Mouse (Mus musculus): ENCODE measurements around the gene Gm47985.
"Not testable (repeated sequence)": the region's sequence is repeated elsewhere in the genome, so short reads cannot be mapped to it uniquely, and the experiment has no call there.

The Gm47985 gene

GRCm38 (mm10) chr1:151178505-151179083 lies 3.7 kb upstream of the Gm47985 start:
- DNase-seq, result no peak

GRCm38 (mm10) chr1:151180167-151180566 lies 2.2 kb upstream of the Gm47985 start:
- DNase-seq, result no peak

GRCm38 (mm10) chr1:151186186-151186585 lies 3.8 kb downstream of the Gm47985 start:
- not testable (repeated sequence) for DNase-seq

GRCm38 (mm10) chr1:151186879-151187424 lies 4.6 kb downstream of the Gm47985 start:
- DNase-seq, result not testable (repeated sequence)

GRCm38 (mm10) chr1:151188469-151188868 lies 6.1 kb downstream of the Gm47985 start:
- DNase-seq, result no peak

DNA sequence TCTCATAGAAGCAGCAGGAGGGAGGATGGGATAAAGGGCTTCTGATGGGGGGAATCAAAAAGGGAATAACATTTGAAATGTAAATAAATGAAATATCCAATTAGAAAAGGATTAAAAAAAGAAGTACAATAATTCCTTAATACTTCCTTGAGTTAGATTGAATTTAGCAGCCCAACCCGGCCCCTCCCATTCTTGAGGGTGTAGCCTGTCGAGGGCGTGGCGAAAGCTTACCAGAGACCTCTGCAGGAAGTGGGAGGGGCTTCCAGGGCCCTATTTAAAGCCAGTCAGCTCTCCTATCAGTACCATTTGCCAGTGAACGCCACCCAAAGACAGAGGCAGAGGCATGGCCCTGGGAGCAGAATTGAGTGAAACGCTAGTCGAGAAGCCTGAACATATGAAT lies 9.7 kb downstream of the Gm47985 start, which contains the start of gene Gm8947:
TSS of gene Gm8947 (plus strand) at position 302 of the 400 bp plus-strand sequence.
- DNase-seq, result not testable (repeated sequence)

- DNase-seq, result not testable (repeated sequence)
Observed at GRCm38 (mm10) chr1:151192739-151193138, 10.4 kb downstream of the Gm47985 start.

DNA sequence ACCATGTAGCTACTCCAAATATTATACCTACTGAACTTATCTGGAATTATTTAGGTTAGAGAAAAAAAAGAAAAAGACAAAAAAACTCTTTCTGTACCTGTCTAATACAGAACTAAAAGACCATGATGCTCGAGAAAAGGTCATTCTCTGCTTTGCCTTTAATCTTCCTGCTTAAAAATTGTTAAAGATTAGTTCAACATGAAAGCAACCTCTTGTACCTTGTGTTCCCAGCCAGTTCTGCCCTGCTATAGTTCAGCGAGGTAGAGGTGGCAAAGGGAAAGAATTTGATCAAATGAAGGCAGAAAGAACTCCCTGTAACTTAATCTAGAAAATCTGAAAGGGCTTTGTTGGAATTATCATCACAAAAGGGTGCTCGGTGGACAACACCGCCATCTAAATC lies 13.6 kb downstream of the Gm47985 start:
- not testable (repeated sequence) for DNase-seq

- DNase-seq, result not testable (repeated sequence)
Observed at GRCm38 (mm10) chr1:151196690-151197089, 14.4 kb downstream of the Gm47985 start.

DNA sequence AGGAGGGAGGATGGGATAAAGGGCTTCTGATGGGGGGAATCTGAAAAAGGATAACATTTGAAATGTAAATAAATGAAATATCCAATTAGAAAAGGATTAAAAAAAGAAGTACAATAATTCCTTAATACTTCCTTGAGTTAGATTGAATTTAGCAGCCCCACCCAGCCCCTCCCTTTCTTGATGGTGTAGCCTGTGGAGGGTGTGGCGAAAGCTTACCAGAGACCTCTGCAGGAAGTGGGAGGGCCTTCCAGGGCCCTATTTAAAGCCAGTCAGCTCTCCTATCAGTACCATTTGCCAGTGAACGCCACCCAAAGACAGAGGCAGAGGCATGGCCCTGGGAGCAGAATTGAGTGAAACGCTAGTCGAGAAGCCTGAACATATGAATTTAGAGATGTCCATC lies 15.8 kb downstream of the Gm47985 start, which contains the start of gene Gm47995:
TSS of gene Gm47995 (plus strand) at position 329 of the 400 bp plus-strand sequence.
- DNase-seq, result not testable (repeated sequence)

- not testable (repeated sequence) for DNase-seq
Observed at GRCm38 (mm10) chr1:151200620-151201019, 18.3 kb downstream of the Gm47985 start.

DNA sequence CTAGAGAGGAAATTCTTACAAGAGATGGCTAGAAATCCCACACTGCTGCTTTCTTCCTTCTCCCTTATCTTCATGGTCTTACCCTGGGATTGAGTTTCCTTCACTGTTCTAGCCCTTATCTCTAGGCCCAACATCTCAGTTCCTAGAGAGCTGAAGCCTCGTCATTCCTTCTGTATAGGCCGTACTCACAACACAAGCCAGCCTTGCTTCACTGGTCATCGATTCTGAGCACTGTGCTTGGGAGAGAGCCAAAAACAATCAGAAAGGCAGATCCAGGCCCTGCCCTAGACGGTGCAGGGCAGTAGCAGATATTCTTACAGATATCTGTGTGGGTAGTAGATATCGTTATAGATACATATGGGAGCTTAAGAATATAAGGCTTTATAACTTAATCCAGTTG lies 20.4 kb downstream of the Gm47985 start:
- not testable (repeated sequence) for DNase-seq

- DNase-seq, result not testable (repeated sequence)
Observed at GRCm38 (mm10) chr1:151203818-151204217, 21.5 kb downstream of the Gm47985 start, which contains the start of gene 3110040M04Rik. Gene 3110040M04Rik, plus strand, starts transcription at chr1:151204121.

DNA sequence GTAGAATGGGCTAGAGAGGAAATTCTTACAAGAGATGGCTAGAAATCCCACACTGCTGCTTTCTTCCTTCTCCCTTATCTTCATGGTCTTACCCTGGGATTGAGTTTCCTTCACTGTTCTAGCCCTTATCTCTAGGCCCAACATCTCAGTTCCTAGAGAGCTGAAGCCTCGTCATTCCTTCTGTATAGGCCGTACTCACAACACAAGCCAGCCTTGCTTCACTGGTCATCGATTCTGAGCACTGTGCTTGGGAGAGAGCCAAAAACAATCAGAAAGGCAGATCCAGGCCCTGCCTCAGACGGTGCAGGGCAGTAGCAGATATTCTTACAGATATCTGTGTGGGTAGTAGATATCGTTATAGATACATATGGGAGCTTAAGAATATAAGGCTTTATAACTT lies 26.2 kb downstream of the Gm47985 start:
- DNase-seq, result not testable (repeated sequence)

GRCm38 (mm10) chr1:151208944-151209343 lies 26.6 kb downstream of the Gm47985 start:
- DNase-seq, result not testable (repeated sequence)

DNA sequence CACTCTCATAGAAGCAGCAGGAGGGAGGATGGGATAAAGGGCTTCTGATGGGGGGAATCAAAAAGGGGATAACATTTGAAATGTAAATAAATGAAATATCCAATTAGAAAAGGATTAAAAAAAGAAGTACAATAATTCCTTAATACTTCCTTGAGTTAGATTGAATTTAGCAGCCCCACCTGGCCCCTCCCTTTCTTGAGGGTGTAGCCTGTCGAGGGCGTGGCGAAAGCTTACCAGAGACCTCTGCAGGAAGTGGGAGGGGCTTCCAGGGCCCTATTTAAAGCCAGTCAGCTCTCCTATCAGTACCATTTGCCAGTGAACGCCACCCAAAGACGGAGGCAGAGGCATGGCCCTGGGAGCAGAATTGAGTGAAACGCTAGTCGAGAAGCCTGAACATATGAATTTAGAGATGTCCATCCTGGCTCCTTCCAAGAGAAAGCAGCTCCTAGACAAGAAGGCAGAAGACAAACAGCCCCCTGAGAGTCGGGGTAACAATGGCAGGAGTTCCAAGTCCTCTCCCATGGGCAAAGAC lies 27.6 kb downstream of the Gm47985 start, which contains the start of gene Gm47996:
TSS of gene Gm47996 (plus strand) at position 308 of the 532 bp plus-strand sequence.
- DNase-seq, result not testable (repeated sequence)

DNA sequence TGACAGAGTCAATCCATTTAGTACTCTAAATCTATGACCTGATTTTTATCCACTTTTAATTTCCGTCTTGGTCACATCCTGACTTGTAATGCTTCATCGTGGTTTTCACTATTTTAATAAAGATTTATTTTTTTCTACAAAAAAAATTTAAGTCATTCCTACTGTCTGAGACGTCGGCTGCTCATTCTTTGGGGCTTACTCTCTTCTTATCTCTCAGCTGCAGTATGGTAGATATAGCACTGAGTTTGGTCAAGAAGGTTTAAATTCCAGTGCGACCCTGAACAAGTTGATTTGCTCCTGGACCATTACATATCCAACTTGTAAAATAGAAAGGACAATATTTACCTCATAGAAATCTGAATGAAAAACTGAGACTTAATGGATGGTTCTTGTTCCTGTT lies 29.3 kb downstream of the Gm47985 start:
- DNase-seq, result not testable (repeated sequence)

GRCm38 (mm10) chr1:151214862-151215261 lies 32.5 kb downstream of the Gm47985 start:
- no peak for DNase-seq

GRCm38 (mm10) chr1:151215985-151216384 lies 33.6 kb downstream of the Gm47985 start:
- DNase-seq, result peak; percentile 16

DNA sequence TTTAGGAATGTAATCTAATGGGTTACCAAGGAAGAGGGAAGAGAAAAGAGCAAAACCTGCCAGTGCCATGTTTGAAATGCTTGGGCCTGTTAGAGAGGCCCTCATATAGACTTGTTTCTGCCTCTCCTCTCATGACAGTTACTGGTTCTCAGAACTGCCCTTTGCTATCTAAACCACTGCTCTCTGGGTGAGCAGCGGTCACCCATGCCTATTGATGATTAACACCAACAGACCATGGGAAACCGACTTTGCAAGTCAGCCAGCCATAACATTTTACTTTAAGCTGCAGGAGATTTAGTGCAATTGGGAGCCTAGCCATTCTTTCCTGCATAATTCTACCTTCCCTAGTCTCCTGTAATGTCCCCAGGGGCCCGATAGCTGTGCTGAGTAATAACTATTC lies 34.1 kb downstream of the Gm47985 start:
- DNase-seq, result peak; percentile 80

- no peak for DNase-seq
Observed at GRCm38 (mm10) chr1:151219045-151219444, 36.7 kb downstream of the Gm47985 start.

GRCm38 (mm10) chr1:151220098-151220497 lies 37.8 kb downstream of the Gm47985 start:
- no peak for DNase-seq

DNA sequence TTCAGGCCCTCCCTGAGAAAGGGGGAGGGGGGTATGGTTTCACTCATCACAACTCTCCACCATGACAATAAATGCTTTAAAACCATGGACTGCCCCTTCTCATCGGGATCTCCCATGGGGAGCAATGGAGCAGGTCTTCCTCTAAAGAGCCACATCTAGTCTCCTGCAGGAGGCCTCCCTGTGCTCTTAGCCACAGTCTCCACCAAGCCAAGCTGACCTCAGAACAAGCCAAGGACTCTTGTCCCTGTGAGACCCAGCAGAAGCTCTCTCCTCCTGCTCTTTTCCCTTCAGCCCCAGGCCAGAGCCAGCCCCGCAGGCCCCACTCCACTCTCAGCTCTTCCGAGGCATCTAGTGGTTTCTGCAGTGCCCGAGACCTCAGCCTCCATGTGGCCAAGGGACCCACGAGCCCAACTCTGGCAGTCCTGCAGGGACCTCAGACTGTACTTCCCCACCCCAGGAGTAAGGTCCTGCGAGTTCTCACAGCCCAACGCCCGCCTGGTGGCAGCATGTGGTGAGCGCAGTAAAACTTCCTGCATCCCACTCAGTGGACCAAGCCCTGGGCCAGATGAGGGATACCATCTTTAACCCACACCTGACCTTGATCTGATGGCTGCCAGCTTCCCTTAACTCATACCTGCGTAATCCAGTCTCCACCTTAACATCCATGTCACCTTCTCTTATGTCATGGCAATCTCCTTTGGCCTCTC lies 40.4 kb downstream of the Gm47985 start:
- no peak for DNase-seq

Measured in kidney, postnatal 14 days (tissue).